Mouse (Mus musculus): ENCODE data around the gene Frmd4b.

- TF ChIP-seq CTCF (IDR thresholded peaks at IDR 0.05) (no peak), POLR2A (IDR thresholded peaks at IDR 0.05; ENCODE audit: insufficient read depth, low read depth, low read length) (no peak), EP300 (IDR thresholded peaks at IDR 0.05; ENCODE audit: insufficient read depth, low read depth, low read length) (no peak)
Measured at GRCm38 (mm10) chr6:97340211-97340791, 277.0 kb downstream of the Frmd4b start.
